Mouse (Mus musculus): Measurements from ENCODE around the gene Olfr1371.
A peak's percentile ranks its signal among the peaks of the same experiment; 100 is the strongest.
"Not testable (repeated sequence)": the region's sequence is repeated elsewhere in the genome, so short reads cannot be mapped to it uniquely, and the experiment has no call there.

Gene Olfr1371

GRCm38 (mm10) chr11:52225986-52226599 lies 12.3 kb upstream of the Olfr1371 start:
- no peak for DNase-seq (ENCODE audit: low read depth, low spot score)

DNA sequence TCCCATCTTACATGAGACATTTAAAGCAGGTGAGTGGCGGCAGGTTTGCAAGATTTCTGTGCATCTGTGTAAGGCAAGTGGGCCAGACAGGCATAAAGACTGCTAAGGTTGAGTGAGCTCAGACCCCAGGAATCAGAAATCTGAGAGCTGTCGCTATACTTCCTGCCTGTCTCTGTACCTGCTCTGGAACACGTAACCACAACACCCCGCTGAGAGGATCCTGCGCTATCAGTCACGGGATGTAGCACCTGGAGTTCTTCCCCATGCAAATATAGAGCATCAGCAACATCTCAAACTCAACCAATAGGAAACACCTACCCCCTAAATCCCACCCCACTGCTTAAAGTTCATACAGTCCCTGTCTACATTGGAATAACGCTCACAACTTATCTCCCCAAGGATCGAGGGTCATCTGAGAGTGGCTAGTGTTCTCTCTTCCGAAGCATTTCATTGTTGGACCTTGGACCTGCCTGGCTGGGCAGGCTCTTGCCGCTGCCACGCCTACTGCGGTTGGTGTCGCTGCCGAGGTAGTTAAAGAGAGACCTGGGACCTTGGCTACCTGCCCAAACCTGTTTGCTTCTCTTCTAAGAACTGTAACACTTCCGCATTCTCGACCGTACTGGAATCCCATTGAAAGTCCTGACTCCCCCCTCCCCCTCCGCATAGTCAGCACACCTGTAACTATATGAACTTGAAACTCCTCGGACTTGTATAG lies 10.3 kb upstream of the Olfr1371 start:
- DNase-seq (ENCODE audit: low read depth, low spot score), result peak; percentile 83

DNA sequence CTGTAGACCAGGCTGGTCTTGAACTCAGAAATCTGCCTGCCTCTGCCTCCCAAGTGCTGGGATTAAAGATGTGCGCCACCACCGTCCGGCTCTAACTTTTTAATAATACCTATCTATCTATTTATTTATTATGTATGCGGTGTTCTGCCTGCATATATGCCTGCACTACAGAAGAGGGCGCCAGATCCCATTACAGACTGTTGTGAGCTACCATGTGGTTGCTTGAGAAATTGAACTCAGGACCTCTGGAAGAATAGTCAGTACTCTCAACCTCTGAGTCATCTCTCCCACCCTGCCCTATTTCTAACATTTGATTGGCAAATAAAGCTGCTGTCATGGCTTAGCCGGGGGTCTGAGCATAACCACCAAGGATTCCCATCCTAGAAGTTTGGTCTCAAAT lies 9.1 kb upstream of the Olfr1371 start:
- DNase-seq (ENCODE audit: low read depth, low spot score), result no peak

DNA sequence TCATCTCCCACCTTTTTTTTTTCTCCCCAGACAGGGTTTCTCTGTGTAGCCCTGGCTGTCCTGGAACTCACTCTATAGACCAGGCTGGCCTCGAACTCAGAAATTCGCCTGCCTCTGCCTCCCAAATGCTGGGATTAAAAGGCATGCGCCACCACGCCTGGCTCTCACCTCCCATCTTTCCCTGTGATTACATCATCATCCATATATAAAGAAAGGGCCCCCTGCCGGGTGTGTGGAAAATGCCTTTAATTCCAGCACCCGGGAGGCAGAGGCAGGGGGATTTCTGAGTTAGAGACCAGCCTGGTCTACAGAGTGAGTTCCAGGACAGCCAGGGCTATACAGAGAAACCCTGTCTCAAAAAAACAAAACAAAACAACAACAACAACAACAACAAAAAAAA lies 8.1 kb upstream of the Olfr1371 start:
- not testable (repeated sequence) for DNase-seq (ENCODE audit: low read depth, low spot score)

- DNase-seq (ENCODE audit: low read depth, low spot score), result peak; percentile 74
These were observed 6.5 kb upstream of the Olfr1371 start for GRCm38 (mm10) chr11:52220282-52220681.

DNA sequence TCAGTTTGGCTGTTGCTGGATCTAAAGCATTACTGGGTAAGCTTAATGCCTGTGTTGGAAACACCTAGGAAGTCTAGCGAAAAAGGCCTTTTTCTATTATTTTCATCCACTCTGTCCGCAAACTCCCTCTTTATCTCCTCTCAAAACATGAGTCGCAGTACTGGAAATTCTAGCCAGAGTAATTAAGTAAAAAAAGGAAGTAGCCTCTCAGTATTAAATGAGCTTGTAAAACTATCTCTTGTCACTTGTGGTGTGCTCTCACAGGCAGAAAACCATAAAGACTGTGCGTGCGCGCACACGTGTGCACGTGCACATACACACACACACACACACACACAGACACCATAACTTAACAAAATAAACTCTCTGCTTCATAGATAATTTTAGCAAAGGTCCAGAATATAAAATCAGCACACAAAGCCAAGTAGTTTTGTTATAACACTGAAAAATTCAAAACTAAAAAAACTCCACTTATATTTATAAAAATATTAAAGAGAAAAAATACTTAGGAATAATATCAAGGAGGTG lies 17.2 kb downstream of the Olfr1371 start:
- DNase-seq (ENCODE audit: low read depth, low spot score), result not testable (repeated sequence)

DNA sequence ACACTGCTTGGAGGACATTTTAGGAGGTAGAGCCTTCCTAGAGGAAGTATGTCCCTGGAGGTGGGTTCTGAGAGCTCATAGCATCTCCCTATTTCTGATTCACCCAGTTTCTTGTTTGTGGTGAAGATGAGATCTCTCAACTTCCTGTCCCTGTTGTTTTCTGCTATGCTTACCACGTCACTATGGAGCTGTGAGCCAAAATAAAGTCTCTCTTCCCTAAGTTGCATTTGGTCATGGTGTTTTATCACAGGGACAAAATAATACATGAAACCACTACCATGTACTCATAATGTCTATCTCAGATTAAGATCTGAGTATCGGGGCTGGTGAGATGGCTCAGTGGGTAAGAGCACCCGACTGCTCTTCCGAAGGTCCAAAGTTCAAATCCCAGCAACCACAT lies 33.1 kb downstream of the Olfr1371 start:
- DNase-seq (ENCODE audit: low read depth, low spot score), result not testable (repeated sequence)

- not testable (repeated sequence) for DNase-seq (ENCODE audit: low read depth, low spot score)
These were observed 33.9 kb downstream of the Olfr1371 start for GRCm38 (mm10) chr11:52179897-52180296.

- no peak for DNase-seq (ENCODE audit: low read depth, low spot score)
These were observed 45.3 kb downstream of the Olfr1371 start for GRCm38 (mm10) chr11:52168461-52168860.

GRCm38 (mm10) chr11:52167901-52168302 lies 45.9 kb downstream of the Olfr1371 start:
- not testable (repeated sequence) for DNase-seq (ENCODE audit: low read depth, low spot score)

GRCm38 (mm10) chr11:52167126-52167525 lies 46.7 kb downstream of the Olfr1371 start:
- no peak for DNase-seq (ENCODE audit: low read depth, low spot score)

DNA sequence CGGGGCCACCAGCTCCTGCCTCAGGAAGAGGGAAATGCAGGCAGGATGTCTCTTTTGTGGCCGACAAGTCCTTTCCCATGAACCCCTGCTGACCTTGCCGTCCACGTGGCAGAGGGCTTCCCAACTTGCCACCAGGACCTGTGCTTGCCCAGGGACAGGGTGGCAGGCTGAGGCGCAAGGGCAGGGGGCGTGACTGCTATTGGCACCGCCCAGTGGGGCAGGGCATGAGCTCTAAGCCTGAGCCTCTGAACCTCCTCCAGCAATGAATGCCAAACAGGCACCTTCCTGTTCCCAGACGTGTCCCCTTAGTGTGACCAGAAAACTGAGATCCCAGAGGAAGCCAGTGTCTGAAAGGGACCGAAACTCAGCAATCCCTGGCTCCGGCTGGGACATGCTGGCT lies 49.9 kb downstream of the Olfr1371 start:
- no peak for DNase-seq (ENCODE audit: low read depth, low spot score)

All from WW6 (cell line).